Mouse (Mus musculus) right cerebral cortex, postnatal 36 days (tissue): ENCODE results near the gene Ifrd2.
A peak's percentile ranks its signal among the peaks of the same experiment; 100 is the strongest.
"Not testable (repeated sequence)": the region's sequence is repeated elsewhere in the genome, so short reads cannot be mapped to it uniquely, and the experiment has no call there.

ENCODE experiments used
- DNase-seq, 2 experiments: peaks; one replicate each; pipeline ENCODE4 v3.0.0; 2022; ENCODE audit warnings: low spot score in 2 of 2, mixed read lengths in 1 of 2

The Ifrd2 gene

DNA sequence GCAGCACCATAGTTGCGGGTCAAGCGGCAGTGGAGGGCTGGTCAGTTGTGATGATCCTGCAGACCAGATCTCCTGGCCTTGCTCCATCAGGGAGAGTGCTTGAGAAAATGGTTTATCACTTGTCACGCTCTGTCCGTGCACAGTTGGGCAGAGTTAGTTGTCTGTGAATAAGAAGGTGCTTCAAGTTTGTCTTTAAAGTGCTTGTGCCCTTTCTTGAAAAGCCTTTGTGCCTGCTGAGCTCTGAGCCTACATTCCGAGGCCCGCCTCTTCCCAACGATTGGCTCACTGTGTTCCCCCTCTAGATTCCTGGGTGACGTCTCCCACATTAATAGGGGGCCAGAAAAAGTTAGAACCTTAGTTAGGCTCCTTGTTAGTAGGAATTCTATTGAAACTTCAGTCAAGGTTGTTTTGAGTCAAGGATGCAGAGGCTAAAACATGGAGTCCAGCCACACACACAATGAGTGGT is 35.5 kb upstream of the Ifrd2 start:
- DNase-seq, result no peak

DNA sequence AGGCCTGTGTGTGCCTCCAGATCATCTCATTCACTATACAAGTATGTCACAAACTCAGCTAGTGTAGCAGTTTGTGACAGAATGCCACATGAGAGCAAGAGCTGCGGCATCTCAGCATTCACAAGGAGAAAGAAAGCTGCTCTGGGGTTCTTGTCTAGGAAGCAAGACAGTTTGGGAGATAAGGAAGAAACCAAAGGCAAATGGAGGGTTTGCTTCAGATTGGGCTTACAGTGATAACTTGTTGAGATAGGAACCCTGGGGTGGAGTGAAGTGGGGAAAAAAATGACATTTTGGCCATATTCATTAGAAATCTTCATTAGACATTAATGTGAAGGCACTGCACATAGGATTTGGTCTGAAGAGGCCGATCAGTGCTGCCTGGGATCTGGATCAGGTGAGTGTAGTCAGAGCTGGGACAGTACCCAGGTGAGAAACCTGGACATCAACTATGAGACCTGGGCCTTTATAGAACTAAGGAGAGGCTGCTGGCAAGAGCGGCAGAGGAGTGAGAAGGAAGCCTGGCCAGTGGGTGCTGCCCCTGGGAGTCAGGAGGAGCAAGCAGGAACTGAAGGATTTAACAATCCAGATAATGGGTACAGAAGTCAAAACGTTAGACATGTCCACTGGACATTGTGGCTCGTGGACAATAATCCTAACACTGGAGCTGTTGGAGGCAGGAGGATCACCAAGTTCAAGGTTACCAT is 34.6 kb upstream of the Ifrd2 start:
- no peak for DNase-seq

DNA sequence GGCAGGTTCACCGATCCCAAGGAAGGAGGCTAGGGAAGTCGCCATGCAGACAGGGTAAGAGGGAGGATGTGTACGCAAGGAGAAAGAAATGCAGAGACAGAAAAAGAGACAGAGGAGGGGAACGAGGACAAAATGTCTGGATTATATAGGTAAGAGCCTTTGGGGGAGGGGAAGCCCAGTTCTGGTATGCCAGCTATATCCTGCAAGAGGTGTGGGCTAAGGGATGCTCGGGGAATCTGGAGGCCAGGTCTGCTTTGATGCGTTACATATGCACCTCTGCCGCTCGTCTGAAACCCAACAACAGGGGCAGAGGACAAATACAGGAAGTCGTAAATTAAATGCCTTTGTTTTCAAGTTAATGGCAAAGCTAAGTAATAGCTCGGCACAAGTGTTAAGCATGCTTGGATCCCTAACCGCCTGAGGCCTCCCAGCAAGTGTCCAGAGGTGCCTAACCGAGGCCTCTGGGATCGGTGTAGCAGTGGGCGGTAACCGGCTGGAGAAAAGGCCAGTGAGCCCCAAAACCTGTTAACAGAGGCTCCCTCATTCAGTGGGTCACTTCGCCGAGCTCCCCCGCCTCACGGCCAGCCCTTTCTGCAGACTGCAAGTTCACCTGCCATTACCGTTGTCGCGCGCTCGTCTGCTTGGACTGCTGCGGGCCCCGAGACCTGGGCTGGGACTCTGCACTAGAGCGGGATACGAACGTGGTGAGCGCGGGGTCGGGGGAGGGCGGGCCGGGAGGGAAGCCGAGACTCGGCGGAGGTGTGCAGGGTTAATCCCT is 33.7 kb upstream of the Ifrd2 start:
- DNase-seq, result no peak

DNA sequence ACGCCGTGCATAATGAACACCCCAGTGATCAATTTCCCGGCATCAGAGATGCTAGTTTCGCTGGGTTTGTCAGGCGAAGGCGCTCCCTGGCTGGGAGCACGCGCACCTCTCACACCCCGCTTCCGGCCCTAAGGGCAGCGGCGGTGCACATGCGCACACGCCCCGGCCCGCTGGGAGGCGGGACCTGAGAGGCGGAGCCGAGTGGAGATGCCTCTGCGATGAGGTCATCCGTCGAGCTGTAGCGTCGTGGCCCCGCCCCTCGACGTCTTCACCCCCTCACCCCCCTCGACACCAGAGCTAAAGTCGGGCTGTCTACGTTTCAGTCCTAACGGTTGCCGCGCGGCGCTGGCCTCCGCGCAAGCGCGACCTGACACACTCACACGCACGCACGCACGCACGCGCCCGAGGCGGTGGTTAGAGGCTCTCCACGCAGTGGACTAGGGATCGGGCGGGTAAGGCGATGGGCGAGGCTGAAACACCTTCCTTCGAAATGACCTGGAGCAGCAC is 33.1 kb upstream of the Ifrd2 start:
- DNase-seq, result peak; percentile 95

DNA sequence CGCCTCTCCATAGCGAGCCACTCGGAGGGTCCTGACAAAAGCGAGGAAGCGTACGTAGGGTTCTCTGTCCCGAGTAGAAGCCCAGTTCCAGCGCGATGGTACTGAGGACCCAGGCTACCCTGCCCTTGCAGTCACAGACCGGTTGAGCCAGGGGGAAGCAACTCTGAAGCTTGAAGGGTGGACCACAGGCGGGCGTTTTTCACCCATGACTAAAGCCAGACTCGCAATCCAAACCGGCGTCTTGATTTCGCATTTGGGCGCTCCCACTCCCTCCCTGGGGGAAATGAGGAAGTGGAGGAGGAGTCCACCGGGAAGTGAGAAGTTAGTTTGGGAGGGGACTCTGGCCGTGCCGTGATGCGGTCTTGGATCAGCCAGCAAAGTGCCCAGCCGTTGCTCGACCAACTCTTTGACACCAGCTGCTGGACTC is 32.4 kb upstream of the Ifrd2 start:
- no peak for DNase-seq

DNA sequence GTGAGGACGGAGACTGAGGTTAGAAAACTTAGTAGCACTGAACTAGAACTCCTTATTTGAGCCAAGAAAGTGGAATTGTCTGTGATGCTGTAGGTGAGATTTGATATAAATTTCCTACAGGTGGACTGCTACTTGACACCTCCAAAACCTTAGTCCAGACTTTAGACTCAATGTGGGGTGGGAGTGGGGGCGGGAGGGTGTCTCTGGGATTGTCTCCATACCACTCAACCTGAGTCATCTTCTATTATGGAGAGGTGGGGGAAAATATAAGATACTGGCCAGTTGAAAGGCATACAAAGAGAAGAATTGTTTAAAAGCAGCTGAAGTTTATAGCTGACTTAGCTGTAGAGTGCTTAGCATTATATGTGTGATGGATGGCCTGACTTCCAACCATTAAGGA is 31.7 kb upstream of the Ifrd2 start:
- no peak for DNase-seq

DNA sequence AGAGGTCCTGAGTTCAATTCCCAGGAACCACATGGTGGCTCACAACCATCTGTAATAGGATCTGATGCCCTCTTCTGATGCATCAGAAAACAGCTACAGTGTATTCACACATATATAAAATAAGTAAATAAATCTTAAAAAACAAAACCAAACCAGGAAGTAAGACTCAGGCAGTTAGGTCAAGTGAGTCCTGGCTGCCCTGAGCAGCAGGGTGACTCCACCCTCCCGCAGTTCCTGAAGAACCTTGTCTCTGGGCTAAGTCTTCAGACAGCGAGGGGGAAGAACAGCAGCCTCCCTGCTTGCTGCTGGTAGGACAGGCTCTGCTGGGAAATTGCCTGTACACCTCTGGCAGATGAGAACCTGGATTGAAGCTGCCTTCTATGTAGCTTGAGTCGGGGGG is 31.1 kb upstream of the Ifrd2 start:
- DNase-seq, result no peak

DNA sequence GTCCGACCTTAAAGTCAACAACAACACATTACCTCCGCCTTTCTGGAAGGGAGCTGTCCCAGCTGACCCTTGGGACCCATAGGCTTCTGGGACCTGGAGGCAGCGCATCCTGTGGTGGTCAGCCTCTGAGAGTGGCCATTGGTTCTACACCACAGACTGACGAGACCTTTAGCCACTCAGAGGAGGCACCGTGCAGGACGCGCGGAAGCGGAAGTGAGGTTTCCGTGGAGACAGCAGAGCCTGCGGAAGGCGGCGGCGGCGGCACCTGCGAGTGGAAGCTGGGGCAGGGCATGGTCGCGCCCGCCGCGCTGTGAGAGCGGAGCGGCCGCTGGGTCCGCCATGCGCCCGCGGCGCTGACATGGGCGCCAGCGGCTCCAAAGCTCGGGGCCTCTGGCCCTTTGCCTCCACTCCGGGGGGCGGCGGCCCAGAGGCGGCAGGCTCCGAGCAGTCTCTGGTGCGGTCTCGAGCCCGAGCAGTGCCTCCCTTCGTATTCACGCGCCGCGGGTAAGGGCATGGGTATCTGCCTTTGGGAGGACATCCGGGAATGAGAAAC is 24.3 kb upstream of the Ifrd2 start, which contains the start of gene Tusc2:
TSS of gene Tusc2 (plus strand) at position 227 of the 553 bp plus-strand sequence.
- peak; percentile 96 to 98 for DNase-seq

DNA sequence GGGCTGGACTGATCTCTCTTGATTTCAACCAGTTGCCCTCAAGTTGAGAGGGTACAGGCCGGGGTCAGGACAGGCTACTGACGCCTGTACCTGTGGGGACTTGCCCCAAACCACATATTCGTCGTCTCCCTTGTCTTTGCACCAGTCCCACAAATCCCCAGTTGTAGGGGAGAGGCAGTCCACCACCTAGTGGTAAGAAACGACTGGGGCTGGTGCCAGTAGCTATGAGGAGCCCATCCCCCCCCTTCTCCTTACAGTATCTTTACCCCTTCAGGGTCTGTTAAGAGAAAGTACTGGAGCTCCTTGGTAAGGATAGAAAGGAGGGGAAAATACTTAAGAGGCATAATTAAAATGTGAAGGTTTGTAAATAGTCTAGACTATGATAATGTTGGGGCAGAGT is 21.9 kb upstream of the Ifrd2 start:
- DNase-seq, result not testable (repeated sequence)

DNA sequence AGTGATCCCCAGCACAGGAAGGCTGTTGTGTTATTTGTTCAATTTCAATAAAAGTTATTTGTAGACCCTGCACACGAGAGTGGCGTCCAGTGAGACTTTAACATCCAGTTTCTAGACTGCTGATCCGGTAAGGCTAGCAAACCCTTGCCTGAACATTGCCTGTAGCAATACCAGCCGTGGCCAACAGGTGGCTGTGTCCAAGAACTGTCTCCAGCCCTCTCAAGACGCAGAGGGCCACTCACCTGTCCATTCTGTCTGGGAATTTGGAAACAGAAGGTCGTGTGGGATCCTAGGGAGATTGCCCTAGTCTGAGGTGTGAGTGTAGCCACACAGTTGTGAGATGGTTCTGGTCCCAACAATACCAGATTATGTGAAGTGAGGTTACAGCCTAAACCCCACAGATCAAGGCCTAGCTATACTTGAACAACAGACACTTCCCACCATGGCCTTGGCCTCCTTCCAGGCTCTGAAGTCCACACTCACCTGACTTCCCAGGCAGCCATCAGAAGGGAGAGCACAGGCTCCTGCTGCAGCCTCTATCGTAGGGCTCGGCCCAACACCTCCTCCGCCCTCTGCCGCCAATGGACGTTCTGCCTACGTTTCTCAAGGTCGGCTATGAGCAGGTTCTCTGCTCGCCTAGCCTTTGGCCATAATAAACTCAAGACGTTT is 21.3 kb upstream of the Ifrd2 start:
- peak; percentile 55 to 56 for DNase-seq

DNA sequence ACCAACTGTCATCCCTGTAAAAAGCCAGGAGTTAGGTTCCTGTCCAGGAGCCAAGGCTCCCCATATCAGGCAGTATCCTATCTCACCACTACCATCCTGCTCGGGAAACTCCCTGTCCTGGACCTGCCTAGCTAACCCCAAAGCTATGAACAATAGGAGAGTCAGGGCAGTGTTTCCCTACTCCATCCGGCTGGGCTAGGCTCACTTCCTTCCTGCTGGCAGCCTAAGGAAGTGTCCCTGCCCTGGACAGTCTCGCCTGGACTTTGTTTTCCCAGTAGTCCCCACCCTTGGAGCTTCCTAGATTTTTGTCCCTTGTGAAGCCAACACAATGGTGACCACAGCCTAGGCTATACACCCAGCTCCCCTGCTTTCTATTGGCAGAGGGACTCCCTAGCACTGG is 20.6 kb upstream of the Ifrd2 start:
- DNase-seq, result no peak

DNA sequence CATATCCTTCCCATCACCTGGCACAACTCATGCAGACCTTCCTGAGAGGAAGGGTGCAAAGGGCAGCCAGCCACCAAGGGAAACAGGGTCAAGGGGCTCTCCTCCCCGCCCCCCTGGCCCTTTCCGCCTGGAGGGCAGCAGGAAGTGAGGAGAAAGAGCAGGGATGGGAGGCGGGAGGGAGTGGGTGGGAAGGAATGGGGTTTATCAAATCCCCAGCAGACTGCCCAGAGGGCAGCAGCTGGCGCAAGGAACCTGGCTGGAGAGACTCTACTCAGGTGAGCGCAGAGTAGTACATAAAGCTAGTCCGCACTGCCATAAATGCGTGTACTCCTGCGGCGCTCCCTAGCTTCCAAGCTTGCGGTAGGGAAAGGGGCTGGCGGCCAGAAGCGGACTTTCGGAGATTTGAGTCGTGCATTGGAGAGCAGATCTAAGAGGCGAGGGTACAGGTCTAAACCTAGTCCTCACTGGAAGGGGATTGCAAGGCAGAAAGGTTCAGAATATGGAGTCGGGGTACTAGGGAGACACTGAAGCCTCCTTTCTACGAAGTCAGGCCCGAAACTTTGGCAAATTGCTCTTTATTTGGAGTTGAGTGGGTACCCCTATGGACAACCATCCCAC is 19.6 kb upstream of the Ifrd2 start, which contains the start of gene Hyal2:
TSS of gene Hyal2 (plus strand) at position 244 of the 618 bp plus-strand sequence.
- no peak for DNase-seq

DNA sequence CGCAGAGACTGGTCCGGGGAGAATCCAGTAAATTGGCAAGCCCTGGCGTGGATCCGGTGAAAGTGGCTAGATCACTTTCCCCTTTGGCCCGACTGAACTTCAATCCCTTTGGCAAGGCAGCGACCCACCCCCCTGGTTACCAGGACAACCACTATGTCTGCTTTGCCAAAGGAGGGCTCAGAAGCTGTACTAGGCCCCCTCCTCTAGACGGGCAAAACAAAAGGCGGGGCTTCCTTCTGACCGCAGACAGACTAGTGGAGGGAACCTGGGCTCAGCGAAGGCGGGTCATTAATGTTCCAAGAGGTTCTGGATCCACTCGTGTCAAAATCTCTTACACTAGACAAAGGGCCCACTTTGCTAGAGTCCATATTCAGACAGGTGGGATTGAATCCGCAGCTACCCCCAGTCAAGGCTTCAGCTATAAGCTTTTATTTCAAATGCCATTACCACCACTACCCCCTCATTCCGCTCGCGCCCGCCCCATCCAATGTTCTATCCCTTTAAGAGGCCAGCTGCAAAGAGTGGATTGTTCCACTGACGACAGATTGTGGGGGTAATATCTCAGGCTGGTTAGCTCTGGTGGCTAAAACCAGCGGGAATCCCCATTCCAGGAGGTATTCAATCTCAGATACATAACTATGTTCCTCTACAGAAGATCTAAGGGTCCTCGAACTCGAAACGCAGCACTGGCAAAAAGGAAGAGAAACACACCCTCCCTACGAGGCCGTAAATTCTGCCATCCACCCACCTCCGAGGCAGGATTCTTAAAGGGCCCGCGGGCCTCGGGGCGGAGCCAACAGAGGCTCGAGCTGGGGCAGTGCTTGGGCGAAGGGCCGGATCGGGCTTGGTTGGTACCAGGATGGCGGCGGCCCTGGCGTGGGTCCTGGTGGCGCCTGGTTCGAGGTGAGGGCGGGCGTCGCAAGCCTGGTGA is 18.8 kb upstream of the Ifrd2 start:
- DNase-seq, result peak; percentile 61 to 66

DNA sequence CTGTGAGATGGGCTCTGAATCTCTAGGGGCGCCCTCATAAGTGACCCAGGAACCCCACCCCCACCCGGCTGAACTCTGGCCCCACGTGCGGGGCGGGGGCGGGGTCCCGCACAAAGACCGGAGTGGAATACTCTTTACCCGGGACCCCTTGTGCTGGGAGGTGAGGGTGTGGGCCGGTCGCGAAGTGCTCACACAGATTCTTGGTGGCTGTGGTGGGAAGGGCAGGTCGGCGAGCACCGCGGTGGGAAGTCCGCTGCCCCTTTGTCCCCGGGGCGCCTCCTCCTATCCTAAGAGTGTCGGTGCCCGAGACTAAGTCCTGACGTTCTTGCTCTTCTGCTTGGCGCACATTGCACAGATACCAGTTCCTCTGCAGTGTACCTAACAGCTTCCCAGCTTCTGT is 18.2 kb upstream of the Ifrd2 start:
- no peak for DNase-seq

DNA sequence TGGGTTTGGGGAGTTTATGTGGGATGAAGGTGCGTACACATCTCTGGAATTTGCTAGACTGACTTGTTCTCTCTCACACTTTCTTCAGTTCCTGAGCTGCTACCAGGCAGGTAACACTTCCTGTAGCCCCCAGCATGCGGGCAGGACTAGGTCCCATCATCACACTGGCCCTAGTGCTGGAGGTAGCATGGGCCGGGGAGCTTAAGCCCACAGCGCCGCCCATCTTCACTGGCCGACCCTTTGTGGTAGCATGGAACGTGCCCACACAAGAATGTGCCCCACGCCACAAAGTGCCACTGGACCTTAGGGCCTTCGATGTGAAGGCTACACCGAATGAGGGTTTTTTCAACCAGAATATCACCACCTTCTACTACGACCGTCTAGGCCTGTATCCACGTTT is 17.4 kb upstream of the Ifrd2 start:
- DNase-seq, result no peak

DNA sequence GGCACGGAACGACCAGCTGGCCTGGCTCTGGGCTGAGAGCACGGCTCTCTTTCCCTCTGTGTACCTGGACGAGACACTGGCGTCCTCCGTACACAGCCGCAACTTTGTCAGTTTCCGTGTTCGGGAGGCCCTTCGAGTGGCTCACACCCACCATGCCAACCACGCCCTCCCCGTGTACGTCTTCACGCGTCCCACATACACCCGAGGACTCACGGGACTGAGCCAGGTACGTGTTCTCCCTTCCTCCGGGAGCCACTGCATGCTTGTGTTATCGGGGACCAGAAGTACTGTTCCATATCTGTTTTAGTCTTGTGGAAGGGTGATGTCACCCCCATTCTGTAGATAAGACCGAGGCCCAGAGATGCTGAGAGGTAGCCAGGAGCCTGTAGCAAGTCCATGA is 16.6 kb upstream of the Ifrd2 start:
- DNase-seq, result no peak

DNA sequence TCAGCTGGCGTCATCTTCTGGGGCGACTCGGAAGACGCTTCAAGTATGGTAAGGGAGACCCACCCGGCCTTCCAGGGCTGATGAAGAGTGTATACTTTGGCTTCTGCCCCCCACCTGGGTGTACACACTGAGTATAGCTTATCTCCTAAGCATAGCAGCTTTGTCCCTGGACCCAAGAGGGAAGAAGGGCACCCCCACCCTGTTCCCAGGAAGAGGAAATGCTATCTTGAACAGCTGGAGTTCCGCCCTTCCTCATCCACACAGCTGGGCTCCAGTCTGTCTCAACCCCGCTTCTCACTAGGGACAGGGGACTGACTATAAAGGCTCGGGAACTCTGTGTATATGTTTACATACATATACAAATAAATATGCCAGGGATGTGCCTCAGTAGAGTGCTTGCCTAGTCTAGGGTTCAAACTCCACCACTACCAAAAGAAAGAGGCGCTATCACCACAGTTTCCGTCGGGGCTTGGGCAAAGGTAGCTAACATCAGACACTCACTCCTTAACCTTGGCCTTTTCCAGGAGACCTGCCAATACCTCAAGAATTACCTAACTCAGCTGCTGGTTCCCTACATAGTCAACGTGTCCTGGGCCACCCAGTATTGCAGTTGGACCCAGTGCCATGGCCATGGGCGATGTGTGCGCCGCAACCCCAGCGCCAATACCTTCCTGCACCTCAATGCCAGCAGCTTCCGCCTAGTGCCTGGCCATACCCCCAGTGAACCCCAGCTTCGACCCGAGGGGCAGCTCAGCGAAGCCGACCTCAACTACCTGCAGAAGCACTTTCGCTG is 15.7 kb upstream of the Ifrd2 start:
- DNase-seq, result no peak

DNA sequence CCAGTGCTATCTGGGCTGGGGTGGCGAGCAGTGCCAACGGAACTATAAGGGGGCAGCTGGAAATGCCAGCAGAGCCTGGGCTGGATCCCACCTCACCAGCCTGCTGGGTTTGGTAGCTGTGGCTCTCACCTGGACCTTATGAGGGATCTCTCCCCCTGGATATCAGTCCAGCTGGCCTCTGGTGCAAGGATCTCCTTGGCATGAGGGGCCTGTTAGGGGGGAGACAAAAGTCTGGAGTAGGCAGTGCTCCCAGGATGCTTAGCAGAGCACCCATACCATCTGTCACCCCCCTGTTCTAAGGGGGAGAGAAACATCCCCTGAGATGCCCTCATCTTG is 15.1 kb upstream of the Ifrd2 start:
- DNase-seq, result no peak

DNA sequence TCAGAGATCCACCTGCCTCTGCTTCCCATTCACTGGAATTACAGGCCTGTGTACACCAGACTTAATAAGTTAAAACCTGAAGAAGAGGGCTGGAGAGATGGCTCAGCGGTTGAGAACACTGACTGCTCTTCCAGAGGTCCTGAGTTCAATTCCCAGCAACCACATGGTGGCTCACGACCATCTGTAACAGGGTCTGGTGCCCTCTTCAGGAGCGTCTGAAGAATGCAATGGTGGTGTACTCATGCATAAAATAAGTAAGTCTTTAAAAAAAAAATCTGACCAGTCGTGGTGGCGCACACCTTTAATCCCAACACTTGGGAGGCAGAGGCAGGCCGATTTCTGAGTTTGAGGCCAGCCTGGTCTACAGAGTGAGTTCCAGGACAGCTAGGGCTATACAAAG is 13.7 kb upstream of the Ifrd2 start:
- not testable (repeated sequence) for DNase-seq
